Mouse (Mus musculus): ENCODE results near the gene Larp1. TPM values are rescaled to one million over a fixed set of nuclear protein-coding genes. Genes with fewer than 3 reads are reported as not detected.

Gene Larp1
- 138 and 152 TPM in 2 replicates for total RNA-seq (2014; fragmentation: Nextera tagmentation)
- 50.4 and 67.2 TPM in 2 replicates for total RNA-seq (2017)

- ATAC-seq (replicated peaks; ENCODE audit: low FRiP score, low TSS enrichment, poor library complexity, severe bottlenecking) = no peak
Observed at GRCm38 (mm10) chr11:58009051-58009515, at the start of gene Larp1. Gene Larp1 (plus strand): TSS chr11:58009064.

DNA sequence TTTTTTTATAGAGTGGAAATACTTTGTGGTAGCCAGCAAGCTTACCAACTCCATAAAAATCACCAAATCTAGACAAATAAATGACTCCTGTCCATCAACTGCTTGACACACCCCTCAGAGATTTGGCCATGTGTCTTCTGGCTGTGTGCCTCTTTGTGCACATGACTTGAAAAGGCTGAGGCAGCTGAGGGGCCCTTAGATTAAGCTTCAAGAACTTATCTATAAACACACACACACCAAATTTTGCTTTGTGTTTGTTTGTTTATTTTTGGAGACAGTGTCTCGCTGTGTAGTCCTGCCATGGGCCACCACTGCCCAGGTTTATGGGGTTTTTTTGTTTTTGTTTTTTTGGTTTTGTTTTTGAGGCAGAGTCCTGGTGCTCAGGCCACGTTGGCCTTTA lies 48.9 kb upstream of the Larp1 start:
- ATAC-seq (replicated peaks; ENCODE audit: low FRiP score, low TSS enrichment, poor library complexity, severe bottlenecking) = peak; percentile 68

GRCm38 (mm10) chr11:57962382-57963285 lies 46.2 kb upstream of the Larp1 start:
- ATAC-seq (replicated peaks; ENCODE audit: low FRiP score, low TSS enrichment, poor library complexity, severe bottlenecking) = peak; percentile 83

DNA sequence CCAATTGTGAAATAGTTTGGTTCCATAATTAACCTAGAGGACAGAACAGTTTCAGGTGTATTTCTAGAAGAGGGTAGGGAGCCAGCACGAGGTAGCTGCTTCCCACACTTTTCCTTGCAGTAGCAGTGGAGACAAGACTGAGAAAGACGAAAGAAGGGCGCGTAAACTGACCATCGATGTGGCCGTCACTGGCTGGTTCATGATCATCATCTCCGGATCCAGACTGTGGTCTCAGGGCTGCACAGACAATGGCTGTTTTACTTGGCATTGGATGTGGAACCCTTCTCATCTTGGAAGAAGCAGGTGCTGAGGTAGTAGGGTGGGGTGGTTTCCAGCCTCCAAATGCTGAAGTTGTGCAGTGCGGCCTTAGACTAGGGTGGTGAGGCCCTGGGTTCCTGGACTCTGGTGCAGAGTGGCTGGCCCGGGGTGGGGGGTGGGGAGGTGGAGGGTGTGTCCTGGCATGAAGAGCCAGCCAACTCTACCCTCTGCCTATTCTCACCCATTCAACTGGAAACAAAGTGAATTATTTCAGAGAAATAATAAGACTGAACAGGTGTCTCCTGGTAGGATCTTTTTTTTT lies 45.5 kb upstream of the Larp1 start:
- no peak for ATAC-seq (replicated peaks; ENCODE audit: low FRiP score, low TSS enrichment, poor library complexity, severe bottlenecking)

DNA sequence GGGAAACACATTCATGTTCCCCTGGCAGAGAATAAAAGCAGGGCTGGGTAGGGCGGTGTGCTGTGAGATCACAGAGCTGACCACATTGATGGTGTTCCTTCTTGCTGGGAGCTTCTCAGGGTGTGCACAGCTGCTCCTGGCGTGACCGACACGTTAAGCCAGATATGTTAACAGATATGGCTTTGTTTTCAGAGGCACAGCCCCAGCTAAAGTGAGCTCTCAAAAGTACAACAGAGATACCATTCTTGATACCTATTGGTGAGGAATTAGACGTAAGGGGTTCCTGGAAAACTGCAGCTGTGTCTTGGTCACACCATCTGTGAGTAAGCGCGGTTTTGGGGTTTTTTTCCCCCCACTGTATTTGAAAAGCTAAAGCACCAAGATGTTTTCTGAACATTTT lies 42.2 kb upstream of the Larp1 start:
- no peak for ATAC-seq (replicated peaks; ENCODE audit: low FRiP score, low TSS enrichment, poor library complexity, severe bottlenecking)

GRCm38 (mm10) chr11:57968301-57968700 lies 40.6 kb upstream of the Larp1 start:
- ATAC-seq (replicated peaks; ENCODE audit: low FRiP score, low TSS enrichment, poor library complexity, severe bottlenecking) = no peak

GRCm38 (mm10) chr11:57970541-57970940 lies 38.3 kb upstream of the Larp1 start:
- no peak for ATAC-seq (replicated peaks; ENCODE audit: low FRiP score, low TSS enrichment, poor library complexity, severe bottlenecking)

- no peak for ATAC-seq (replicated peaks; ENCODE audit: low FRiP score, low TSS enrichment, poor library complexity, severe bottlenecking)
Observed at GRCm38 (mm10) chr11:57973001-57973912, 35.6 kb upstream of the Larp1 start.

- no peak for ATAC-seq (replicated peaks; ENCODE audit: low FRiP score, low TSS enrichment, poor library complexity, severe bottlenecking)
Observed at GRCm38 (mm10) chr11:57973913-57974234, 35.0 kb upstream of the Larp1 start.

DNA sequence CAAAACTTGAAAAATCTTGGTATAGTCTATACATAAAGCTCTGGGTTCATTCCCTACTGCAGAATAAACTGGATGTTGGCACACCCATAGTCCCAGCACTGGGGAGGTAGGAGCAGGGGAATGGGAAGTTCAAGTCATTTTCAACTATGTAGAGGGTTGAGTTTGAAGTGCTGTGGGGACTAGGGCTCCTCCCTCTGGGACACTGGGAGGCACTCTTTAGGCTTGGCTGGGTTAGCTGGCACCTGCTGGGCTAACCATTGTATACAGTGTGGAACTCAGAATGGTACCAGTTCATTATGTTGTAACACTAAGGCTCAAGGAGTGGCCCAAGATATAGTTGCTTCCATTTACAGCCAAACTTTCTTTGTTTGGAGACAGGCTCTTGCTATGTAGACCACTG lies 33.0 kb upstream of the Larp1 start:
- ATAC-seq (replicated peaks; ENCODE audit: low FRiP score, low TSS enrichment, poor library complexity, severe bottlenecking) = no peak

DNA sequence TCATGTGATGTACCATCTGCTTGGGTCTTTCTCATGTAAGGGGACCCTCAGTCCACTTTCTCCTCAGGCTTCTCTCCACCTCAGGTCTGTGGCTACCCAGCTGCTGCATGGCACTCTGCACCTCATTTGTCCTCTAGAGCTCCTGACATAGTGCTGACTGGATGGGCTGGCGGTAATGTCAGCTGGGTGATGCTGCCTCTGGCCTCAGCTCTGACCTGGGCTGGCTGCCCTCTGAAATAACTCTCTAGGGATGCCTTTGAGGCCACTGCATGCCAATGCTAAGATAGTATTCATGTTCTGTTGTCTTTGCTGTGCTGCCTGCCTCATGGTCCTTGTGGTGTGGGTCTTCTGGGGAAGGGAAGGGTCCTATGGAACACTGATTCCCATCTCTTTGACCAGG lies 31.2 kb upstream of the Larp1 start:
- no peak for ATAC-seq (replicated peaks; ENCODE audit: low FRiP score, low TSS enrichment, poor library complexity, severe bottlenecking)

GRCm38 (mm10) chr11:57979621-57980020 lies 29.2 kb upstream of the Larp1 start:
- no peak for ATAC-seq (replicated peaks; ENCODE audit: low FRiP score, low TSS enrichment, poor library complexity, severe bottlenecking)

DNA sequence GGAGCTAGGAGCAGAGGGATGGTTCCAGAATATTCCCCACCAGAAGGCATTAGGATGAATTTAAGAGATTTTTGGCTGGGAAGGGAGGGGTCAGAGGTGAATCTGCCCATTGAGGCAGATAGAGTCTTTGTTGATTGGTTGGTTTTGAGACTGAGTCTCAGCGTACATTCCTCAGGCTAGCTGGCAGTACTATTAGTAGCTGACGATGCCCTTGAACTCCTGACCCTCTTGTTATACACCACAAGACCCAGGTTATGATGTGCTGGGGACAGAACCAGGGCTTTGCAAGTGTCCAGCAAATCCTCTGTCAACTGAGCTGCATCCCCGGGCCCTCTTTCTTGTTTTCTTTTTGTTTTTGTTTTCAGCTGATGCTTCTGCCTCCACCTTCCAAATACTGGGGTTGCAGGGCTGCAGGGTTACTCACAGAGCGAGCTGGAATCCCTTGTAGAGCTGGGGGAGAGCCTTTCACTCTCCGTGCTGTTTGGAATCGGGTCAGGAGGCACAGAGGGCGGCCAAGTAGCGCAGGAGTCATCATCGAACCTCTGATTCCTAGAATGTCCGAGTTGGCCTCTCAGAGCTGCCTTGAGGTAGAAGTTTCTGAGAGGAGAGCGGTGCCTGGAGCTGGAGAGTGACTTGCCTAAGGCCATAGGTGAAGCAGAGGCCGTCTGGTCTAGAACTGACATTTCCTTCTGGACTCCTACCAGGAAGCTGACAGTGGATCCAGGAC lies 27.6 kb upstream of the Larp1 start:
- no peak for ATAC-seq (replicated peaks; ENCODE audit: low FRiP score, low TSS enrichment, poor library complexity, severe bottlenecking)

DNA sequence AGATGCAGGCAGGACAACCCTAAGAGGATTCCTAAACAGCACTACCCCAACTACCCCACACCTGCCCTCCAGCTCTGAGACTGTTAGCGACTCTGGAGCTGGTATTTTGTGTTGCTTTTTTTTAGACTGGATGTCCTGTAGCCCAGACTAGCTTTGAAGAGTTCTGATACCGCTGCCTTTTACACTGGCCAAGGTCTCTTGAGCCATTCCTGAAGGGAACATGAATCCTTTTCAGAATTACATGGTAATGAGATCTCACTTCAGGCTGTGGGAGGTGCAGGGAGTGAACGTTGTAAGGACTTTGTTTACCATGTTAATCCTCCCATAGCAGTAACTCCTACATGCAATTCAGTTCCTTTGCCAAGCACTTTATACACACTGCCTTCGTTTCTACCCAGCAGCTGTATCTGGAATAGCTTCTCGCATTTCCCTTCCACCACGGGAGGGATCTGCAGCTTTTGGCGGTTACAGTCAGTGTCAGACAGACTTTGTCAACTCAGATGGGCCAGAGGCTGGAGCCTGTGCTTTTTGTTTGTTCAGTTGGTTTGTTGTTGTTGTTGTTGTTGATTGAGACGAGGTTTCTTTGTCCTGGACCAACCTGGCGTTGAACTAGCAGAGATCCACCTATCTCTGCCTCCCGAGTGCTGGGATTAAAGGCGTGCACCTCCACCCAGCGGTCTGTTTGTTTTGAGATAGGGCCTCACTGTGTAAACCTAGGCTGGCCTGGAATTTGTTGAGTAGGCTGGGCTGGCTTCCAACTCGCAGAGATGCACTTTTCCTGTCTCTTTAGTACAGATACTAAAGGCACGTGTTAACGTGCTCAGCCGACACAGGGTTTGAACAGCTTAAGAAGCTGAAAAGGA lies 25.2 kb upstream of the Larp1 start:
- peak; percentile 96 for ATAC-seq (replicated peaks; ENCODE audit: low FRiP score, low TSS enrichment, poor library complexity, severe bottlenecking)

DNA sequence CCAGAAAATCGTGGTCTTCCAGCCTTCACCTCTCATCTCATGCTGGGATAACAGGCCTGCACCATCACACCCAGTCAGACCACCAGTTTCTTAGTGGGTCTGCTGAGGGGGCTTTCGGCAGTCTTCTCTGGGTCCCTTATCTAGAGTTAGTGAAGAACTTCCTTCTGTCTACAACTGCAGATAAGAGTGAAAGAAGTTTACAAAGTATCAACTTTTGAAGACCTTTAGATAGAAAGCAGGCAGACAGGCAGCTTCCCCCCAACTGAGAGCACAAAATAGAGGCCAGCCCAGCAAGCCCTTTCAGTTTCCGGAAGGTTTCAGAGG lies 24.6 kb upstream of the Larp1 start:
- peak; percentile 35; the same call in 1 of the 2 replicates for ATAC-seq (replicated peaks; ENCODE audit: low FRiP score, low TSS enrichment, poor library complexity, severe bottlenecking)

- ATAC-seq (replicated peaks; ENCODE audit: low FRiP score, low TSS enrichment, poor library complexity, severe bottlenecking) = no peak
Observed at GRCm38 (mm10) chr11:57985485-57985884, 23.4 kb upstream of the Larp1 start.

GRCm38 (mm10) chr11:57986053-57986452 lies 22.8 kb upstream of the Larp1 start:
- ATAC-seq (replicated peaks; ENCODE audit: low FRiP score, low TSS enrichment, poor library complexity, severe bottlenecking) = no peak

DNA sequence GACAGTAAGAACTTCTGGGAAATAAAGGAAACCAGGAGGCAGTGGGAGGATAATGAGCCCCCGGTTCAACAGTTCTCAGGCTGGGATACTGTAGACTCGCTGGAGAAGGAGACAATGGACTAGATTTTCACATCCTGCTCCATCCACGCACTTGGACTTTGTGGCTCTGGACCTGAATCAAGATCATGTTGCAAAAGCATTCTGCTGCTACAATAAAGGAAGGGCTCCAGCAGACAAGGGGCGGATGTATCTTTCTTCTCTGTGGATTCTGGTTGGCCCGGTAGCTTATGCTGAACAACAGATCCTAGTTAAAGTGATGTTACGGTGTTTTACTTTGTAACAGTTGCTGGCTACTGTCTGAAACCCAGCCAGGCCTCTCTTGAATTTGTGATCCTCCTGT lies 22.4 kb upstream of the Larp1 start:
- no peak for ATAC-seq (replicated peaks; ENCODE audit: low FRiP score, low TSS enrichment, poor library complexity, severe bottlenecking)

DNA sequence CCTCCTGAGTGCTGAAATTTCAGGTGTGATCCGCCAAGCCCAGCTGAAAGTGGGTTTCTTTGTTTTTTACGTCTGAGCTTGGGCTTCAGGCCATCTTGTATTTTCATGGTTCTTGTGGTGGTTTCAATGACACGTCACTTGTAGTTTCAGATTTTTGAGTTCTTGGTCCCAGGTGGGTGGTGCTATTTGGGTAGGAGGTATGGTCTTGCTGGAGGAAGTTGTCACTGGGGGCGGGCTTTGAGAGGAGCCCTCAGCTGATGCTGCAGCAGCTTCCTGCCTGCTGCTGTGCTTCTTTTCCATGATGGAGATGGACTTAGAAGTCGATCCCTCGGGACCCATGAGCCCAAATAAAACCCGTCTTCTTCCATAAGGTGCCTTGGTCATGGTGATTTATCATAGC lies 22.0 kb upstream of the Larp1 start:
- ATAC-seq (replicated peaks; ENCODE audit: low FRiP score, low TSS enrichment, poor library complexity, severe bottlenecking) = no peak
